Mouse (Mus musculus) embryonic facial prominence, embryonic 11.5 days (tissue): ENCODE data around the gene Otub1. TPM values are rescaled to one million over a fixed set of nuclear protein-coding genes. Genes with fewer than 3 reads are reported as not detected.

Experiments
- ATAC-seq: fragments of 200-750 bp; cut with Nextera tagmentation; replicated peaks from 2 replicates; pipeline ENCODE4 v1.8.0; 2017; ENCODE audit warnings: low read depth; ENCODE audit not compliant: insufficient number of reproducible peaks, low FRiP score, low TSS enrichment
- DNase-seq: peaks from one replicate; pipeline ENCODE4 v3.0.0-alpha.2; 2015; ENCODE audit warnings: low spot score
- H3K27ac ChIP-seq: fragments of 300-500 bp; sonication (generic); replicated peaks from 2 replicates; pipeline ENCODE4 v1.5.1; 2014; ENCODE audit warnings: mild to moderate bottlenecking, low read depth, low read length, control low read depth
- H3K27me3 ChIP-seq: fragments of 300-500 bp; sonication (generic); 2 replicates; pipeline ENCODE4 v1.6.1; 2014; ENCODE audit warnings: mild to moderate bottlenecking, low read length, moderate library complexity, mixed read lengths; ENCODE audit not compliant: control insufficient read depth, insufficient read depth
- H3K36me3 ChIP-seq: fragments of 300-500 bp; sonication (generic); replicated peaks from 2 replicates; pipeline ENCODE4 v1.6.1; 2014; ENCODE audit warnings: low read depth, mild to moderate bottlenecking, low read length, moderate library complexity, mixed read lengths; ENCODE audit not compliant: control insufficient read depth, insufficient read depth
- H3K4me1 ChIP-seq: fragments of 300-500 bp; sonication (generic); 2 replicates; pipeline ENCODE4 v1.6.1; 2014; ENCODE audit warnings: low read length, mixed read lengths; ENCODE audit not compliant: control insufficient read depth, insufficient read depth
- H3K4me2 ChIP-seq: fragments of 300-500 bp; sonication (generic); 2 replicates; pipeline ENCODE4 v1.6.1; 2014; ENCODE audit warnings: low read depth, mild to moderate bottlenecking, control low read depth, low read length, moderate library complexity
- H3K4me3 ChIP-seq: fragments of 300-500 bp; sonication (generic); 2 replicates; pipeline ENCODE4 v1.5.1; 2014; ENCODE audit warnings: low read depth, low read length, control low read depth
- H3K9ac ChIP-seq: fragments of 300-500 bp; sonication (generic); replicated peaks from 2 replicates; pipeline ENCODE4 v1.6.1; 2014; ENCODE audit warnings: mild to moderate bottlenecking, control low read depth, low read length
- H3K9me3 ChIP-seq: fragments of 300-500 bp; sonication (generic); replicated peaks from 2 replicates; pipeline ENCODE4 v1.6.1; 2016; ENCODE audit warnings: mild to moderate bottlenecking, low read length, inconsistent platforms, mixed read lengths; ENCODE audit not compliant: control insufficient read depth
- WGBS: fragments of 180-500 bp; shearing (Covaris S2); extraction: QIAGEN DNeasy Blood & Tissue Kit; methylation state at CpG from one replicate; pipeline ENCODE4 v1.1.7; 2014; 5-methylcytosine and 5-hydroxymethylcytosine counted together
- polyA plus RNA-seq: library from polyadenylated mRNA; unstranded; fragments of >200 nt; fragmentation: Nextera tagmentation; extraction: Ambion mirVana; gene quantifications from 2 replicates; pipeline ENCODE4 v1.2.1, GENCODE M21; 2014

Gene Otub1
- polyA plus RNA-seq, 1 experiment from 2014 or later = 217 TPM

DNA sequence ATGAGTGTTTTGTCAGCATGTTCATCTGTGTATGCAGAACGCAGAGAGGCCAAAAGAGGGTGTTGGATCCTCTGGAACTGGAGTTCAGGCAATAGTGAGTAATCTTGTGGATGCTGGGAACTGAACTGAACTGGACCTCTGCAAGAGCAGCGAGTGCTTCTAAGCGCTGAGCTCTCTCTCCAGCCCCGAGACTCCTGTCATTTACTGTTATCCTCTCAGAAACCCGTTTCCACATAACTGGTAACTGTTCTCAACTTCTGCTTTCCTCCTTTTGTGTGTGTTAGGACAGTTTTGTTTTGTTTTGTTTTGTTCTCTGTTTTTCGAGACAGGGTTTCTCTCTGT is 11.8 kb upstream of the Otub1 start:
- no peak overlapping the region for H3K27ac ChIP-seq
- H3K36me3 ChIP-seq = peaks cover 4% of the 10 kb centered on the region; the same call in 1 of the 2 replicates
- no peaks in the 10 kb centered on the region for H3K27me3 ChIP-seq
- ATAC-seq (peak; percentile 17; the same call in 1 of the 2 replicates), DNase-seq (no peak)
- H3K9me3 ChIP-seq = no peaks in the 10 kb centered on the region
- H3K4me3 ChIP-seq = peak overlapping the region; percentile 89
- peak overlapping the region; percentile 32 for H3K4me2 ChIP-seq
- peak overlapping the region; percentile 1; the same call in 1 of the 2 replicates for H3K9ac ChIP-seq
- 12% methylated on average over 6 of the region's 6 CpGs for WGBS
- H3K4me1 ChIP-seq = no peaks in the 10 kb centered on the region; the same call in 1 of the 2 replicates

DNA sequence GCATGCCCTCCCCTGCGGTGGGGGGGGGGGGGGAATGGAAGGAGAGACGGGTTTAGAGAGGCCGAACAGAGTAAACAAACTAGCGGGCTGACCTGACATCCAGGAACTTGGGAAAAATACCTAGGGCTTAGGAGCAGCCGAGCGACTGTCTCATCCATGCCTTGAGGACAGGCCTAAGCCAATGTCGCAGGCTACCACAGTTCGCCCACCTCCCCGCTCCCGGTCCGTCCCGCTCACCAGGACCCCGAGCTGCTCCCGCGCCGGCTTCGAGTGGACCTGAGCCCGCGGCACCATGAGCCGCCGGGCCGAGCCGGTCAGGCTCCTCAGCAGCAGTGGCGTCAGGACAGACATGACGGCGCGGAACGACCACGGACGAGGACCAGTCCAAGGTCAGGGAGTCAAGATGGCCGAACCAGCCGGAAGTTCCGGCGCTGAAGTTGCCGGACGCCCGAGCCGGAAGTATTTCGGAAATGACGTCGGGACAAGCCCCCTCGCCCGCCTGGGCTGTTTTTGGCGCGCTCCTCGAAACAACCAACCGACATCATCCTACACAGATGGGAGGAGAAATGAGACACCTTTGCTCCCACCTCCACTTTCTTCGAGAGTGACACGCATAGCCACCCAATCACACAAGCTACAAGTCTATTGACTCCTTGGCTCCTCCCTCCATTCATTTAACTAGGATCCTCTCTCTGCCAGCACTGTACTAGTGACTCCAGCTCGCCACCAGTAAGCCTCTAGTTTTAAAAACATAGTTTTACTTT is 11.2 kb upstream of the Otub1 start, which contains the start of gene Cox8a:
TSS of gene Cox8a (minus strand) at position 455 of the 764 bp plus-strand sequence.
- peak within 1 kb of the TSS; percentile 81 for H3K9ac ChIP-seq
- H3K27ac ChIP-seq = no peak within 1 kb of the TSS
- no peaks in the 10 kb centered on the region for H3K27me3 ChIP-seq
- peak within 1 kb of the TSS; percentile 89 for H3K4me3 ChIP-seq
- no peaks in the 10 kb centered on the region for H3K9me3 ChIP-seq
- DNase-seq (peak; percentile 99), ATAC-seq (peak; percentile 97)
- peaks cover 4% of the 10 kb centered on the region; the same call in 1 of the 2 replicates for H3K36me3 ChIP-seq
- H3K4me1 ChIP-seq = no peaks in the 10 kb centered on the region; the same call in 1 of the 2 replicates
- under 1% methylated on average over 50 of the region's 50 CpGs for WGBS
- peak within 1 kb of the TSS; percentile 72 for H3K4me2 ChIP-seq

DNA sequence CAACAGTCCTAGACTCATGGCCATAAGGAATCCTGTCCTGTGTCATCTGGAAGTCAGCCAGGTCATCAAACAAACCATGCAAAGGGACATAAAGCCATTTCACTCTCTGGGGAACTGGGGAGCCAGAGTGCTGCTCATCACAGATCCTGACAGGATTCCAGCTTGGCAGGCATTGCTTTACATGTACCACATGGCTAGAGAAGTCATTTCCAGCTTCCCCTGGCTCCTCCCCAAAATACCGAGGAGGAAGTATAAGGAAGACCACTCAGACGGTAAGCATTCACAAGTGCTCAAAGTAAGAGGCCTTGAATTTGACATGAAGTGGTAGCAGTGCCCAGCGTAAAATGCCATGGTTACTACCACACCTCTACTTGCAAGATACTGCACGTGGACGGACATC is 8.4 kb upstream of the Otub1 start:
- Histone ChIP-seq H3K4me2 (no peak overlapping the region), H3K4me1 (no peaks in the 10 kb centered on the region; the same call in 1 of the 2 replicates), H3K27ac (no peak overlapping the region), H3K9me3 (no peaks in the 10 kb centered on the region), H3K4me3 (no peak overlapping the region), H3K36me3 (peaks cover 4% of the 10 kb centered on the region; the same call in 1 of the 2 replicates), H3K27me3 (no peaks in the 10 kb centered on the region), H3K9ac (no peak overlapping the region)
- ATAC-seq (no peak), DNase-seq (no peak)
- WGBS = 93% methylated on average over 5 of the region's 5 CpGs

- Histone ChIP-seq H3K4me1 (no peaks in the 10 kb centered on the region; the same call in 1 of the 2 replicates), H3K9ac (no peak overlapping the region), H3K4me2 (no peak overlapping the region), H3K27ac (no peak overlapping the region), H3K4me3 (no peak overlapping the region), H3K9me3 (no peaks in the 10 kb centered on the region), H3K27me3 (no peaks in the 10 kb centered on the region), H3K36me3 (peaks cover 4% of the 10 kb centered on the region; the same call in 1 of the 2 replicates)
- ATAC-seq (no peak), DNase-seq (no peak)
- 92% methylated on average over 3 of the region's 3 CpGs for WGBS
Measured at GRCm38 (mm10) chr19:7213010-7213409, 6.9 kb upstream of the Otub1 start.

DNA sequence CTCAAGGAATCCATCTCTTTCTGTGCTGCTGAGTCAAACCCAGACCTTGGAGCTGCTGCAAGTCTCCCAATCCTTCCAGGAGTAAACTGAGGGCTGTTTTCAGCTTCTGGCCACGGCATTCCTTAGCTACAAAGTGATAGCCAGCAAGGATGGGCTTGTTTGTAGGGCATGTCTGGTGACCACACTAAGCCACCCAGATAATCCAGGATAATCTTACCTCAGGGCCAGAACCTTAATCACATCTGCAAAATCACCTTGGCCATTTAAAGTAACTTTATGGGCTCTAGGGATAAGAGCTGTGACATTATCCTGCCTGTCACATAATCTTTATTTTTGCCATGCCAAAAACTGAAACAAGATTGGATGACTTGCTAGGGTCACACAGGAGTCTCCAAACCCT is 6.1 kb upstream of the Otub1 start:
- Histone ChIP-seq H3K27me3 (no peaks in the 10 kb centered on the region), H3K4me2 (no peak overlapping the region), H3K4me1 (no peaks in the 10 kb centered on the region; the same call in 1 of the 2 replicates), H3K36me3 (peaks cover 4% of the 10 kb centered on the region; the same call in 1 of the 2 replicates), H3K27ac (no peak overlapping the region), H3K9me3 (no peaks in the 10 kb centered on the region), H3K4me3 (no peak overlapping the region), H3K9ac (no peak overlapping the region)
- DNase-seq (no peak), ATAC-seq (no peak)
- 73% methylated on average over 1 of the region's 1 CpGs for WGBS

DNA sequence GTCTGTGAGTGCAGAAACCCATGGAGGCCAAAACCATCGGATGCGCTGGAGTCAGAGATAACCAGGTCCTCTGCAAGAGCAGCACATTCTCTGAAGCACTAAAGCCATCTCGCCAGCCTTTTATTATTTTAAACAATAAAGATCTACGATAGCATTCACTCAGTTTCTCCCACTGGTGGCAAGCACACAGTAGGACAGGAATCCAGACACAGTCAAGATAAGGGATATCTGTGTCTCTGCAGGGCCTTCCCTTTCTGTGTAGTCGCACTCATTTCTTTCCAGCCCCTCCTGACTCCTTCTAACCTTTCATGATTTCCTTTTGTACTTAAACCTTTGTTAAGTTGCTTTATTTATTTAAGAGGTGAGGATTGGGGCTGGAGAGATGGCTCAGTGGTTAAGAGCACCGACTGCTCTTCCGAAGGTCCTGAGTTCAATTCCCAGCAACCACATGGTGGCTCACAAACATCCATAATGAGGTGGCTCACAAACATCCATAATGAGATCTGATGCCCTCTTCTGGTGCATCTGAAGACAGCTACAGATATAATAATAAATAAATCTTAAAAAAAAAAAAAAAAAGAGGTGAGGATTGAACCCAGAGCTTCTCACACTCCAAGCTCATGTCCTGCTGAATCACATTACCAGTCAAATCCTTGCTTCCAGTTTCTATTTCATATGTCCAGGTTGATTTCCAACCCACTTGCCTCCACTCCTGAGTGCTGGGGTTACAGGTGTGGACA is 4.0 kb upstream of the Otub1 start:
- H3K4me3 ChIP-seq = no peak overlapping the region
- no peak overlapping the region for H3K4me2 ChIP-seq
- no peaks in the 10 kb centered on the region for H3K27me3 ChIP-seq
- ATAC-seq = no peak
- H3K4me1 ChIP-seq = no peaks in the 10 kb centered on the region
- H3K27ac ChIP-seq = no peak overlapping the region
- no peak for DNase-seq
- H3K9me3 ChIP-seq = no peaks in the 10 kb centered on the region
- H3K9ac ChIP-seq = no peak overlapping the region
- H3K36me3 ChIP-seq = peaks cover 4% of the 10 kb centered on the region; the same call in 1 of the 2 replicates
- 93% methylated on average over 7 of the region's 7 CpGs for WGBS

DNA sequence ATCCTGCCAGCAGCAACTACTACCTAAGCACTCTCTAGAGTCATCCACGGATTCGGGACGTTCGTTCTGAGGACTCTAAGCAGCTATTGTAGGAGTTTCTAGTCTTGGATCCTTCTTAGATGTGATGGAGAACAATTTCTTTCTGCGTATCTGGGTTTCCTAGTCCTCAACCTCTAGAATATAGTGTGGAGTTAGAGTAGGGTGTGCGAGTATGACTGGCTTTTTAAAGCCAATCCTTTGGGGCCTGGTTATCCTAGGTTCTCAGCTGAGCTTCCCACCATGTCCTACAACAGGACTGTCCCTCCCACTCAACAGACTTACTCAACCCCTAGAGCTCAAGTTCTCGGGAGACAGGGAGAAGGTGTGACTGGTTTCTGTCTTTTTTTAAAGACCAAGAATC is 790 bp downstream of the Otub1 start:
- peak overlapping the region; percentile 68 for H3K4me2 ChIP-seq
- peak overlapping the region; percentile 93; the same call in 1 of the 2 replicates for H3K27ac ChIP-seq
- peak overlapping the region; percentile 80 for H3K9ac ChIP-seq
- H3K9me3 ChIP-seq = no peaks in the 10 kb centered on the region
- H3K36me3 ChIP-seq = no peaks in the 10 kb centered on the region
- H3K4me3 ChIP-seq = peak overlapping the region; percentile 83
- ATAC-seq (no peak), DNase-seq (no peak)
- no peaks in the 10 kb centered on the region for H3K27me3 ChIP-seq
- no peaks in the 10 kb centered on the region for H3K4me1 ChIP-seq
- WGBS = 36% methylated on average over 7 of the region's 7 CpGs

- ATAC-seq (no peak), DNase-seq (no peak)
- H3K9ac ChIP-seq = peak overlapping the region; percentile 80
- H3K36me3 ChIP-seq = peaks cover under 1% of the 10 kb centered on the region; the same call in 1 of the 2 replicates
- no peak overlapping the region for H3K27ac ChIP-seq
- H3K4me2 ChIP-seq = peak overlapping the region; percentile 68
- 69% methylated on average over 2 of the region's 2 CpGs for WGBS
- no peaks in the 10 kb centered on the region for H3K9me3 ChIP-seq
- no peaks in the 10 kb centered on the region for H3K4me1 ChIP-seq
- H3K4me3 ChIP-seq = peak overlapping the region; percentile 83
- H3K27me3 ChIP-seq = no peaks in the 10 kb centered on the region
Measured at GRCm38 (mm10) chr19:7204898-7205297, 1.2 kb downstream of the Otub1 start.
